ENCODE assay signal across 15 mouse cellular contexts in the genomic region with DNA sequence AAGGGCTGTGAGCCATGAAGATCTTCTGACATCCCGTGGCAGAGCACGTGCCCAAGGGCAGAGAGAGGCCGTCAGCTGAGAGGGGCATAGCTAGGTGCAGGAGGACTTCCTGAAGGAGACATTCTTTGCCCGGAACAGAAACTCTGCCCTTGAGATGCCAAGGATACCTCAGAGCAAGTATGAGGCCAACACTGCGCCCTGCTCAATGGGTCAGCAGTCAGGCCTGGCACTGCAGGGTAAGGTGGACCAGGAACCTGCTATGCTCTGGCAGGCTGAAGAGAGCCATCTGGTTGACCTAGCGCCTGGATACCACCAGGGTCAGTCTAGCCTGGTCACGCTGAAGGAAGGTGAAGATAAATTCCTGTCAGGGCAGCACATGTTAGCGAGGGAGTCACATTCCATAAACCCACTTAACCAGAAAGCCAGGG. TPM values are rescaled to one million over a fixed set of nuclear protein-coding genes. Genes with fewer than 3 reads are reported as not detected.
DNase-seq lines count a peak whose midpoint lies in the region; ATAC-seq lines count a peak whose summit lies in the region.
"Had no signal": no experiment of that assay in that cellular context is flagged by ENCODE, and none has a peak within 500 bp of the region (broad histone marks: within the 10 kb centered on the region; RNA-seq: fewer than 3 reads in every experiment).

No protein-coding gene starts in this region.

- 0 out of 2 replicates have a peak, but pooled peaks cover 4% of the 10 kb centered on the region for H3K4me1 ChIP-seq in stomach, embryonic 16.5 days (ENCODE audit: control insufficient read depth, insufficient read depth, low read length)
- 0 out of 2 replicates have a peak, but pooled peaks cover 3% of the 10 kb centered on the region for H3K4me1 ChIP-seq in hindbrain, embryonic 12.5 days

- peak; percentile 52 to 78 for DNase-seq in adrenal gland, adult (ENCODE audit: inconsistent age in 2 of 2, low spot score in 1 of 2)
- DNase-seq in adrenal gland, adult 8-10 months, result no peak
- DNase-seq in ovary, adult 18-20 months (ENCODE audit: low spot score), result peak; percentile 29
- no peak for DNase-seq in ovary, postnatal 10 days (ENCODE audit: low spot score)
- peak; percentile 89 to 91 for DNase-seq in kidney, postnatal 36 days
- DNase-seq in frontal cortex, postnatal 10 days (ENCODE audit: low spot score in 2 of 2), result no peak
- DNase-seq: liver; lung, embryonic 14.5 days; thymus, postnatal 36 days had no signal

- peak overlapping the region; percentile 22; the same call in 1 of the 2 replicates for H3K27ac ChIP-seq in stomach, embryonic 16.5 days (ENCODE audit: low read length)
- H3K27ac ChIP-seq in hindbrain, embryonic 12.5 days, result no peak overlapping the region
- H3K27ac ChIP-seq: embryonic facial prominence, embryonic 15.5 days; neural tube, embryonic 15.5 days had no signal

- ATAC-seq in stomach, embryonic 16.5 days (ENCODE audit: insufficient read depth, low FRiP score), result 0 out of 2 replicates have a peak, but pooled peaks have one; percentile 10
- ATAC-seq in hindbrain, embryonic 12.5 days (ENCODE audit: low FRiP score), result no peak

- no peak overlapping the region for H3K4me2 ChIP-seq in stomach, embryonic 16.5 days (ENCODE audit: low read depth, low read length)
- H3K4me2 ChIP-seq in hindbrain, embryonic 12.5 days (replicated peaks), result no peak overlapping the region
- H3K4me2 ChIP-seq: embryonic facial prominence, embryonic 15.5 days; lung, embryonic 14.5 days; midbrain, embryonic 11.5 days; neural tube, embryonic 15.5 days had no signal

- no peak overlapping the region for H3K9ac ChIP-seq in stomach, embryonic 16.5 days (ENCODE audit: low read length)
- no peak overlapping the region for H3K9ac ChIP-seq in hindbrain, embryonic 12.5 days
- H3K9ac ChIP-seq: embryonic facial prominence, embryonic 15.5 days; lung, embryonic 14.5 days; neural tube, embryonic 15.5 days had no signal

- H3K4me3 ChIP-seq in stomach, embryonic 16.5 days (replicated peaks; ENCODE audit: low read length), result no peak overlapping the region
- no peak overlapping the region for H3K4me3 ChIP-seq in hindbrain, embryonic 12.5 days
- H3K4me3 ChIP-seq: embryonic facial prominence, embryonic 15.5 days; neural tube, embryonic 15.5 days had no signal

- H3K27me3 ChIP-seq in stomach, embryonic 16.5 days (ENCODE audit: control insufficient read depth, insufficient read depth, low read length), result no peaks in the 10 kb centered on the region
- H3K27me3 ChIP-seq in hindbrain, embryonic 12.5 days, result no peaks in the 10 kb centered on the region
- H3K27me3 ChIP-seq: CH12.LX; embryonic facial prominence, embryonic 15.5 days; neural tube, embryonic 15.5 days had no signal

- H3K36me3 ChIP-seq in stomach, embryonic 16.5 days (ENCODE audit: control insufficient read depth, insufficient read depth, low read length), result no peaks in the 10 kb centered on the region
- H3K36me3 ChIP-seq in hindbrain, embryonic 12.5 days, result no peaks in the 10 kb centered on the region
- H3K36me3 ChIP-seq: embryonic facial prominence, embryonic 15.5 days; neural tube, embryonic 15.5 days had no signal

- WGBS in stomach, embryonic 16.5 days, result 80% methylated on average over 8 of the region's 8 CpGs
- WGBS in hindbrain, embryonic 12.5 days, result 92% methylated on average over 8 of the region's 8 CpGs

- H3K9me3 ChIP-seq in stomach, embryonic 16.5 days (replicated peaks; ENCODE audit: control insufficient read depth, low read length), result no peaks in the 10 kb centered on the region
- H3K9me3 ChIP-seq in hindbrain, embryonic 12.5 days (replicated peaks), result no peaks in the 10 kb centered on the region
- H3K9me3 ChIP-seq: embryonic facial prominence, embryonic 15.5 days; neural tube, embryonic 15.5 days had no signal

RNA-seq across cellular contexts. Expression of gene Kazn, which starts 46.0 kb away (rescaled TPM):
- 10 to 100 TPM; 27.4 to 46.1 (median 31.9) TPM for total RNA-seq in adrenal gland, adult 8-10 months (2022)
- polyA plus RNA-seq in stomach, embryonic 16.5 days (2015; fragmentation: Nextera tagmentation; extraction: Ambion mirVana), result 13.2 and 13.4 TPM in 2 replicates
- polyA plus RNA-seq in hindbrain, embryonic 12.5 days (2016; fragmentation: Nextera tagmentation; extraction: Ambion mirVana), result 20.6 and 22.4 TPM in 2 replicates

Comparison
In these comparisons a context has a peak if more than half of its experiments do, and no peak if none do; other contexts are left out.
1. DNase-seq: peak in adrenal gland, adult (2 of 2), ovary, adult 18-20 months (single experiment) and kidney, postnatal 36 days (2 of 2); none in adrenal gland, adult 8-10 months (single experiment), ovary, postnatal 10 days (single experiment) and frontal cortex, postnatal 10 days (0 of 2).